Mouse (Mus musculus): ENCODE results near the gene Kcng3.

- TF ChIP-seq CTCF (IDR thresholded peaks at IDR 0.05; ENCODE audit: borderline replicate concordance, control insufficient read depth, extremely low read depth, insufficient read depth, low read length, poor library complexity) (no peak), POLR2A (IDR thresholded peaks at IDR 0.05; ENCODE audit: control insufficient read depth, extremely low read depth, insufficient read depth, low read length, poor library complexity) (no peak)
These were observed 14.9 kb upstream of the Kcng3 start for GRCm38 (mm10) chr17:83646425-83647163.

Measured in thymus, adult 2 months (tissue).